Mouse (Mus musculus): ENCODE results near the gene Aspscr1. TPM values are rescaled to one million over a fixed set of nuclear protein-coding genes. Genes with fewer than 3 reads are reported as not detected.

Gene Aspscr1
- polyA plus RNA-seq, 1 experiment from 2014 or later: 107 TPM

DNA sequence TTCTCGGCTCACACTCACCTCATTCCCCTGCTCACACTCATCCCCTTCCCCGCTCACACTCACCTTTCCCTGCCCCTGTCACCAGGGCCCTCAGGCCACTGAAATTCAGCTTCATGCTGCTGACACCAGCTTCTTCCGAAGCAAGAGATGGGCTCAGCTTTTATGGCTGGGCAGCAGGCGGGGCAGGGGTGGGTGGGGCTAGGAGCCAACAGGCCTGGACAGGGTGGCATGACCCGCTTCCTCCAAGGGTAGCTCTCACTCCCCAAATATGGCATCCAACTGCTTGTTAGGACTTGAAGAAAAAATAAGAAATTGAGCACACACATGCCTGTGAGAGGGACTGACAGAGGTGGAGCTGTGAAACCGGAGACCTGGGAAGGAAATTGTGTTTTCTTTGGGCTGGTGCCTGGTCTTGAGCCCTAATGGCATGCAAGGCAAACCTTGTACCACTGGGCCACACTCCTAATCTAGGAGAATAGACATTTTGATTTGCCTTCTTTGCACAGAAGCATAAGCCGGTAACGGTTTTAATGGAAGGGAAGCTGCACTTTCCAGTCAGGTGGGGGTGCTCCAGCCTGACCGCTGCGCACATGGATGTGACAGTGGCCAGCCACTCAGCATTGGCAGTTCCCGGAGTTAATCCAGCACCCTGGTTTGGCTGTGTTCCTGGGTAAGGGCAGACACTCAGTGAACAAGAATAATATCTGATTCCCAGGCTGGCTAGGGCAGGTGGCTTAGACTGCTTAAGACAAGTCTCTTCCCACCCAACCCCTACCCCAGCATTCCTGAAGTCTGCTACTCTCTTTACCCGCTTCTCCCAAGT lies 59.3 kb downstream of the Aspscr1 start, which contains the start of gene Cbr2:
TSS of gene Cbr2 (minus strand) at position 257 of the 823 bp plus-strand sequence.
- H3K27ac ChIP-seq: peak within 1 kb of the TSS; percentile 66
- H3K4me1 ChIP-seq: peaks cover 28% of the 10 kb centered on the region
- 49% methylated on average over 12 of the region's 12 CpGs for WGBS
- H3K9me3 ChIP-seq: no peaks in the 10 kb centered on the region
- ATAC-seq (ENCODE audit: insufficient number of reproducible peaks, low FRiP score, low TSS enrichment, low read depth): no peak
- no peak within 1 kb of the TSS; the same call in 1 of the 2 replicates for H3K4me2 ChIP-seq
- H3K4me3 ChIP-seq: no peak within 1 kb of the TSS
- H3K27me3 ChIP-seq: 0 out of 2 replicates have a peak, but pooled peaks cover 2% of the 10 kb centered on the region
- H3K9ac ChIP-seq: no peak within 1 kb of the TSS
- H3K36me3 ChIP-seq: no peaks in the 10 kb centered on the region

DNA sequence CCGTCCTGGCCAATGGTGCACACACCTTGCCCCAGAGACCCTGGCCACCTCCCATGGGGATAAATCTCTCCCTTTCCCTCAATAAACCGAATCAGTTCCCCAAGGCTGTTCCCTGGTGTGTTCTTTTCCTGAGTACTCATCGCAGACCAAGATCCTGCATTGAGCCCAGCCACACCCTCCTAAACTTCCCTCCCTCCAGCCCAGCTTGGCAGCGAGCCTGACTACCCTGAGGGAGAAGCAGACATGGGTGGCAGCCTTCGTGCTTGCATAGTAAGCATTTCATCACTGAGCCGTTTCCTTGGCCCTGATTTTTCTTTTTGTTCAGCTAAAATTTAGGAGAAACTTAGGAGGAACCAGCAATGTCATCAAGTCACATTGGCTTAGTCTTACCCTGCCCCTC lies 60.7 kb downstream of the Aspscr1 start:
- Histone ChIP-seq H3K9ac (no peak overlapping the region), H3K4me2 (no peak overlapping the region), H3K9me3 (no peaks in the 10 kb centered on the region), H3K27ac (peak overlapping the region; percentile 66; the same call in 1 of the 2 replicates), H3K4me3 (no peak overlapping the region), H3K36me3 (no peaks in the 10 kb centered on the region), H3K4me1 (peaks cover 28% of the 10 kb centered on the region), H3K27me3 (0 out of 2 replicates have a peak, but pooled peaks cover 2% of the 10 kb centered on the region)
- 45% methylated on average over 6 of the region's 6 CpGs for WGBS
- no peak for ATAC-seq (ENCODE audit: insufficient number of reproducible peaks, low FRiP score, low TSS enrichment, low read depth)

DNA sequence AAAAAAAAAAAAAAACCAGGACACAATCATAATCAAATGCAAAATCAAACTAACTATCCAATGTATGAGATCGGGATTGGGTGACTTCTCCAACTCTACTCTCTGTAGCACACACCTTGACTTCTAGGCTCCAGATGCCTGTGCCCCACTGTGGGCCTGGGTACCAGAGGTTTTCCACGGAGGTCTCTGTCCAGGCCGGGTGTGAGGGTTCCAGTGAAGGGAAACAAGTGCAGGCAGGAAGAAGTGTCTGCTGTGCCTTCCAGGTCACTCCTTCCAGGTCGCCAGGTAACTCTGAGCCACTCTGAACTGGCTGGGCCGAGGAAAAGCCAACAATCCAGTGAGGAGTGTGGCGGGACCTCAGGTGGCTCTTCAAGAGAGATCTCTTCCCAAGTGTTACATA lies 63.7 kb downstream of the Aspscr1 start:
- no peak overlapping the region for H3K4me3 ChIP-seq
- H3K9me3 ChIP-seq: no peaks in the 10 kb centered on the region
- no peaks in the 10 kb centered on the region for H3K27me3 ChIP-seq
- H3K36me3 ChIP-seq: no peaks in the 10 kb centered on the region
- no peak overlapping the region for H3K27ac ChIP-seq
- H3K9ac ChIP-seq: no peak overlapping the region
- H3K4me2 ChIP-seq: no peak overlapping the region
- WGBS: 75% methylated on average over 6 of the region's 6 CpGs
- no peak for ATAC-seq (ENCODE audit: insufficient number of reproducible peaks, low FRiP score, low TSS enrichment, low read depth)
- peaks cover 20% of the 10 kb centered on the region for H3K4me1 ChIP-seq

DNA sequence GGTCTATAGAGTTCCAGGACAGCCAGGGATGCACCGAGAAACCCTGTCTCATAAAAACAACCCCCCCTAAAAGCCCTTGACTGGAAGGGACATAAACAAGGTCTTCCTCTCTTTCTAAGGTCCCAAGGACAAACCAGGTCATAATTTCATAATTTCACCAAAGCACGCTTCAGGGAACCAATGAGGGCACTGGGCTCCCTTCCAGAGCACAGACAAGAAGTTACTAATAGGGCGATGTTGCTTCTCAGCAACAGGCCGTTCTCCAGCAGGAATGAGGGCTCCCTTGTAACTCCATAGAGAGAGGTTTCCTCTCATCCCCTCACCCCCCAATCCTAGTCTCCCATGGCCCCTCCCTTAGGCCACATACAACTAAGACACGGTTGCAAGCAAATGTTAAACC lies 68.2 kb downstream of the Aspscr1 start:
- 90% methylated on average over 5 of the region's 5 CpGs for WGBS
- no peak overlapping the region for H3K9ac ChIP-seq
- no peak for ATAC-seq (ENCODE audit: insufficient number of reproducible peaks, low FRiP score, low TSS enrichment, low read depth)
- H3K27ac ChIP-seq: no peak overlapping the region
- H3K36me3 ChIP-seq: no peaks in the 10 kb centered on the region
- no peak overlapping the region for H3K4me2 ChIP-seq
- H3K9me3 ChIP-seq: no peaks in the 10 kb centered on the region
- H3K4me1 ChIP-seq: no peaks in the 10 kb centered on the region
- H3K4me3 ChIP-seq: no peak overlapping the region
- no peaks in the 10 kb centered on the region for H3K27me3 ChIP-seq

DNA sequence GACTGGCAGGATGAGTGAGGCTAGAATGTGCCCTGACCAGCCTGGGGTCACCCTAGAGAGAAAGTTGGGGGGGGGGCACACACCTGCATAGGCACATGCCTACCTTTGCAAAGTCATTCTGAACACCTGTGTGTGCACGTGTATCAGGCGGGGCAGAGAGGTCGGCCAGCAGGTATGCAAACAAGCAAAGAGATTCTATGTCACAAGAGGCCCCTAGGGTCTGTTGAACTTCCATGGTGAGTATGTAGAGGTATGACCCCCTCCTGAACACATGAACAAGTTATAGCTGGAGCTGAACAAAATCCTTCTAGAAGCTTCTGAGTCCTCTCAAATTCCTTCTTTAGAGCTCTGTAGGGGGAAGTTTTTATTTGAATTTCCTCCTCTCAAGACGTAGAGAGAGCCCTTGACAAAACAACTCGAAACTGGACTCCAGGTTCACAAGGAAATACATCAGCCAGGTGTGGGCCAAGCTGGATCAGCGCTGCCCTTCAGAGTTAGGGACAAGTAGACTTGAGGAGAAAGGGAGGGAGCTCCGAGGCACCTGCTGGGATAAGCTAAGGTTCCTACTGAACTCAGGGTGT lies 71.4 kb downstream of the Aspscr1 start:
- WGBS: 51% methylated on average over 7 of the region's 7 CpGs
- no peak for ATAC-seq (ENCODE audit: insufficient number of reproducible peaks, low FRiP score, low TSS enrichment, low read depth)

DNA sequence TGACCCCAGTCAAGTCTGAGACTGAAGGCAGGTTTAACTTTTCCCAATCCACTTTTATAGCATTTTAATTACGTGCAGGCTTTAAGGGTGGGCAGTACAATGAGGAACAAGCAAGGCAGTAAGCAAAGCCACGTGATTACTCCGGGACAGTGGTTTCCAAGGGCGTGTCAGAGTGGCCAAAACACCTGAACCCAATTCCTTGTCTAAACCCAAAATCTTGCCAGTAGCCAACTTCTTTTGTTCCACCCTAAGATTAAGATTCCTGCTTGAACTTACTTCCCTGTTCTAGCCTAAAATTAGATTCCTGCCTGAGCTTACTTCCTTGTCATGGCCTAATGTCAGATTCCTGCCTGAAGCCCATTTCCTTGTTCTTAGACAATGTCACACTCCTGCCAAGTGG lies 75.2 kb downstream of the Aspscr1 start:
- no peaks in the 10 kb centered on the region for H3K9me3 ChIP-seq
- H3K4me2 ChIP-seq: no peak overlapping the region
- H3K4me3 ChIP-seq: no peak overlapping the region
- H3K27ac ChIP-seq: no peak overlapping the region
- WGBS: 47% methylated on average over 4 of the region's 4 CpGs
- H3K4me1 ChIP-seq: no peaks in the 10 kb centered on the region
- H3K9ac ChIP-seq: no peak overlapping the region
- H3K27me3 ChIP-seq: no peaks in the 10 kb centered on the region
- ATAC-seq (ENCODE audit: insufficient number of reproducible peaks, low FRiP score, low TSS enrichment, low read depth): no peak
- no peaks in the 10 kb centered on the region for H3K36me3 ChIP-seq

More for the DNA sequence above, 71.4 kb downstream of the Aspscr1 start:
- Histone ChIP-seq H3K27ac (no peak overlapping the region), H3K36me3 (no peaks in the 10 kb centered on the region), H3K27me3 (no peaks in the 10 kb centered on the region), H3K9me3 (no peaks in the 10 kb centered on the region), H3K4me1 (no peaks in the 10 kb centered on the region), H3K4me3 (no peak overlapping the region), H3K9ac (no peak overlapping the region; the same call in 1 of the 2 replicates), H3K4me2 (no peak overlapping the region)

DNA sequence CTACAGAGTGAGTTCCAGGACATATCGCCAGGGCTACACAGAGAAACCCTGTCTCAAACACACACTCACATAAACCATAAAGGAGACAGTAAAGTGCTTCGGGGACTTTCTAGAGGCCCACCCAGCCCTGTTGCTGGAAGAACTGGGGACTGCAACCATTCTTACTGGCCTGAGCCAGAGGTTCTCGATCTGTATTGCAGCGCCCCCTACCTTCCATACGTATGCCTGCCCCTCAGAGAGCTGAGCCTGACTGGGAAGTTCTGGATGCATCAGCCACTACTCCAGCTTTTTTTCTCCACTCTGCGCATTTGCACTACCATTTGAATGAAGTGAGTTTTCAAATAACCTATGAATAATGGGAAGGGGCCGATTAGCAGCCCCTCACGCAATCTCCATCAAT lies 76.7 kb downstream of the Aspscr1 start:
- Histone ChIP-seq H3K4me1 (no peaks in the 10 kb centered on the region), H3K4me3 (no peak overlapping the region), H3K27me3 (no peaks in the 10 kb centered on the region), H3K9me3 (no peaks in the 10 kb centered on the region), H3K9ac (no peak overlapping the region), H3K36me3 (no peaks in the 10 kb centered on the region), H3K4me2 (no peak overlapping the region), H3K27ac (no peak overlapping the region)
- ATAC-seq (ENCODE audit: insufficient number of reproducible peaks, low FRiP score, low TSS enrichment, low read depth): no peak
- 67% methylated on average over 8 of the region's 8 CpGs for WGBS

DNA sequence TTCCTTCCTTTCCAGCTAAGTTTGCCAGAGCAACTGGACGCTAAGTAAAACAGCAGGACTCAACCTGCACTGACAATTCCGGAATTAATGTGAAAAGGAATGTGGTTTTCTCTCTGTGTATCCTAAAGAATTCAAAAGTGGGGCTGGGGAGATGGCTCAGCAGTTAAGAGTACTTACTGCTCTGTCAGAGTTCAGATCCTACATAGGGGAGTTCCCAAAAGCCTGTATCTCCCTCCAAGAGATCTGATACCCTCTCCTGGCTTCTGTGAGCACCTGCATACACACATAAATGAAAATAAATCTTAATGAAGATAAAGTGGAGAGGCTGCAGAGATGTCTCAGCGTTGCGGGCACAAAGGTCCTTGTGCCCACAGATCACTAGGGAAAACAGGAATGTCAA lies 78.8 kb downstream of the Aspscr1 start:
- ATAC-seq (ENCODE audit: insufficient number of reproducible peaks, low FRiP score, low TSS enrichment, low read depth): no peak
- H3K4me3 ChIP-seq: no peak overlapping the region
- no peaks in the 10 kb centered on the region for H3K27me3 ChIP-seq
- no peak overlapping the region for H3K4me2 ChIP-seq
- H3K9ac ChIP-seq: no peak overlapping the region
- no peak overlapping the region for H3K27ac ChIP-seq
- no peaks in the 10 kb centered on the region for H3K4me1 ChIP-seq
- H3K36me3 ChIP-seq: no peaks in the 10 kb centered on the region
- WGBS: 60% methylated on average over 4 of the region's 4 CpGs
- no peaks in the 10 kb centered on the region for H3K9me3 ChIP-seq

Small RNA genes lying within 50 kb of the gene (microRNA-seq; reads per million reads assigned to microRNA genes)
- gene Mir6936: not detected

Other genes with a start within 250 kb of the Aspscr1 start
- 28.8 and 30.8 TPM in 2 replicates for gene Nploc4, start 235.3 kb upstream of the Aspscr1 start, polyA plus RNA-seq (2015; fragmentation: Nextera tagmentation; extraction: Ambion mirVana)
- 0.28 and 0.43 TPM in 2 replicates for gene Tspan10, start 230.3 kb upstream of the Aspscr1 start, polyA plus RNA-seq (2015; fragmentation: Nextera tagmentation; extraction: Ambion mirVana)
- gene Pde6g, start 219.5 kb upstream of the Aspscr1 start, polyA plus RNA-seq (2015; fragmentation: Nextera tagmentation; extraction: Ambion mirVana): 0.17 and 0.52 TPM in 2 replicates
- 13.1 and 14.4 TPM in 2 replicates for gene Oxld1, start 214.9 kb upstream of the Aspscr1 start, polyA plus RNA-seq (2015; fragmentation: Nextera tagmentation; extraction: Ambion mirVana)
- 32.4 and 34.1 TPM in 2 replicates for gene Ccdc137, start 214.9 kb upstream of the Aspscr1 start, polyA plus RNA-seq (2015; fragmentation: Nextera tagmentation; extraction: Ambion mirVana)
- gene Arl16, start 205.4 kb upstream of the Aspscr1 start, polyA plus RNA-seq (2015; fragmentation: Nextera tagmentation; extraction: Ambion mirVana): 50.5 and 53.8 TPM in 2 replicates
- gene Mrpl12, start 188.4 kb upstream of the Aspscr1 start, polyA plus RNA-seq (2015; fragmentation: Nextera tagmentation; extraction: Ambion mirVana): 113 and 121 TPM in 2 replicates
- 36.7 and 36.9 TPM in 2 replicates for gene Slc25a10, start 181.1 kb upstream of the Aspscr1 start, polyA plus RNA-seq (2015; fragmentation: Nextera tagmentation; extraction: Ambion mirVana)
- gene Gcgr, start 142.3 kb upstream of the Aspscr1 start, polyA plus RNA-seq (2015; fragmentation: Nextera tagmentation; extraction: Ambion mirVana): 3.5 and 4.4 TPM in 2 replicates
- 237 and 239 TPM in 2 replicates for gene Mcrip1, start 123.2 kb upstream of the Aspscr1 start, polyA plus RNA-seq (2015; fragmentation: Nextera tagmentation; extraction: Ambion mirVana)
- gene Ppp1r27, start 121.8 kb upstream of the Aspscr1 start, polyA plus RNA-seq (2015; fragmentation: Nextera tagmentation; extraction: Ambion mirVana): 3.2 and 11.9 TPM in 2 replicates
- gene P4hb, start 99.7 kb upstream of the Aspscr1 start, polyA plus RNA-seq (2015; fragmentation: Nextera tagmentation; extraction: Ambion mirVana): 1,021 and 1,099 TPM in 2 replicates
- 581 and 641 TPM in 2 replicates for gene Arhgdia, start 91.3 kb upstream of the Aspscr1 start, polyA plus RNA-seq (2015; fragmentation: Nextera tagmentation; extraction: Ambion mirVana)
- gene Alyref, start 74.6 kb upstream of the Aspscr1 start, polyA plus RNA-seq (2015; fragmentation: Nextera tagmentation; extraction: Ambion mirVana): 342 and 405 TPM in 2 replicates
- 212 and 215 TPM in 2 replicates for gene Anapc11, start 74.6 kb upstream of the Aspscr1 start, polyA plus RNA-seq (2015; fragmentation: Nextera tagmentation; extraction: Ambion mirVana)
- gene Npb, start 64.5 kb upstream of the Aspscr1 start, polyA plus RNA-seq (2015; fragmentation: Nextera tagmentation; extraction: Ambion mirVana): 2.2 and 2.9 TPM in 2 replicates
- gene Pcyt2, start 55.0 kb upstream of the Aspscr1 start, polyA plus RNA-seq (2015; fragmentation: Nextera tagmentation; extraction: Ambion mirVana): 130 and 136 TPM in 2 replicates
- gene Sirt7, start 47.7 kb upstream of the Aspscr1 start, polyA plus RNA-seq (2015; fragmentation: Nextera tagmentation; extraction: Ambion mirVana): 32.9 and 33.4 TPM in 2 replicates
- gene Mafg, start 39.4 kb upstream of the Aspscr1 start, polyA plus RNA-seq (2015; fragmentation: Nextera tagmentation; extraction: Ambion mirVana): 26.6 and 32.9 TPM in 2 replicates
- gene Pycr1, start 29.2 kb upstream of the Aspscr1 start, polyA plus RNA-seq (2015; fragmentation: Nextera tagmentation; extraction: Ambion mirVana): 61.6 and 72.1 TPM in 2 replicates
- 0.61 and 4.0 TPM in 2 replicates for gene Myadml2, start 24.8 kb upstream of the Aspscr1 start, polyA plus RNA-seq (2015; fragmentation: Nextera tagmentation; extraction: Ambion mirVana)
- gene Notum, start 11.8 kb upstream of the Aspscr1 start, polyA plus RNA-seq (2015; fragmentation: Nextera tagmentation; extraction: Ambion mirVana): 4.8 and 5.4 TPM in 2 replicates
- gene Cenpx, start 40.8 kb downstream of the Aspscr1 start, polyA plus RNA-seq (2015; fragmentation: Nextera tagmentation; extraction: Ambion mirVana): 156 and 166 TPM in 2 replicates
- gene Lrrc45, start 41.0 kb downstream of the Aspscr1 start, polyA plus RNA-seq (2015; fragmentation: Nextera tagmentation; extraction: Ambion mirVana): 63.7 and 65.9 TPM in 2 replicates
- gene Rac3, start 48.5 kb downstream of the Aspscr1 start, polyA plus RNA-seq (2015; fragmentation: Nextera tagmentation; extraction: Ambion mirVana): 44.4 and 56.4 TPM in 2 replicates
- 18.2 and 20.2 TPM in 2 replicates for gene Dcxr, start 54.3 kb downstream of the Aspscr1 start, polyA plus RNA-seq (2015; fragmentation: Nextera tagmentation; extraction: Ambion mirVana)
- 12.6 and 16.7 TPM in 2 replicates for gene Cbr2, start 59.1 kb downstream of the Aspscr1 start, polyA plus RNA-seq (2015; fragmentation: Nextera tagmentation; extraction: Ambion mirVana)
- gene Hmga1b, start 89.8 kb downstream of the Aspscr1 start, polyA plus RNA-seq (2015; fragmentation: Nextera tagmentation; extraction: Ambion mirVana): 2.3 and 3.5 TPM in 2 replicates
- 50.7 TPM in 2 replicates for gene Rfng, start 111.2 kb downstream of the Aspscr1 start, polyA plus RNA-seq (2015; fragmentation: Nextera tagmentation; extraction: Ambion mirVana)
- gene Gps1, start 111.3 kb downstream of the Aspscr1 start, polyA plus RNA-seq (2015; fragmentation: Nextera tagmentation; extraction: Ambion mirVana): 205 and 207 TPM in 2 replicates
- 59.0 and 61.9 TPM in 2 replicates for gene Dus1l, start 123.4 kb downstream of the Aspscr1 start, polyA plus RNA-seq (2015; fragmentation: Nextera tagmentation; extraction: Ambion mirVana)
- 41.8 and 45.5 TPM in 2 replicates for gene Fasn, start 151.6 kb downstream of the Aspscr1 start, polyA plus RNA-seq (2015; fragmentation: Nextera tagmentation; extraction: Ambion mirVana)

Data from limb, embryonic 15.5 days (tissue).